Mouse (Mus musculus) liver, adult 2 months (tissue): ENCODE results near the gene Tdrkh. TPM values are rescaled to one million over a fixed set of nuclear protein-coding genes. Genes with fewer than 3 reads are reported as not detected.

ENCODE experiments used
- DNase-seq: peaks from one replicate; pipeline ENCODE4 v3.0.0-alpha.2; 2011; ENCODE audit warnings: low read depth, low spot score; ENCODE audit errors: extremely low read depth
- H3K27ac ChIP-seq: fragments of 200-500 bp; replicated peaks from 2 replicates; pipeline ENCODE4 v1.5.1; 2012; ENCODE audit warnings: low read depth, mild to moderate bottlenecking, control low read depth, inconsistent platforms, low read length; ENCODE audit not compliant: insufficient read depth
- H3K27me3 ChIP-seq: fragments of 200-500 bp; 2 replicates; pipeline ENCODE4 v1.6.1; 2012; ENCODE audit warnings: mild to moderate bottlenecking, moderate library complexity, low read length, inconsistent platforms; ENCODE audit not compliant: control insufficient read depth, insufficient read depth
- H3K36me3 ChIP-seq: fragments of 200-500 bp; 2 replicates; pipeline ENCODE4 v1.6.1; 2012; ENCODE audit warnings: low read length, inconsistent platforms; ENCODE audit not compliant: control insufficient read depth, insufficient read depth
- H3K4me1 ChIP-seq: fragments of 200-500 bp; 2 replicates; pipeline ENCODE4 v1.6.1; 2011; ENCODE audit warnings: low read length; ENCODE audit not compliant: control insufficient read depth, insufficient read depth
- H3K4me3 ChIP-seq: fragments of 200-500 bp; 2 replicates; pipeline ENCODE4 v1.5.1; 2011; ENCODE audit warnings: low read depth, mild to moderate bottlenecking, control low read depth, low read length, moderate library complexity; ENCODE audit not compliant: insufficient read depth
- H3K79me2 ChIP-seq: fragments of 200-500 bp; 2 replicates; pipeline ENCODE4 v1.6.1; 2012; ENCODE audit warnings: inconsistent platforms, mild to moderate bottlenecking, low read length, moderate library complexity; ENCODE audit not compliant: control insufficient read depth, insufficient read depth
- H3K9ac ChIP-seq: fragments of 200-500 bp; 2 replicates; pipeline ENCODE4 v1.6.1; 2012; ENCODE audit warnings: low read depth, mild to moderate bottlenecking, control low read depth, inconsistent platforms, low read length
- CTCF ChIP-seq: fragments of 200-500 bp; IDR thresholded peaks from 2 replicates; pipeline ENCODE4 v1.5.1; 2011; ENCODE audit warnings: low read depth, low read length, control low read depth
- POLR2A ChIP-seq: fragments of 200-500 bp; IDR thresholded peaks from 2 replicates; pipeline ENCODE4 v1.6.1; 2011; ENCODE audit warnings: low read length, control low read depth; ENCODE audit not compliant: insufficient read depth; ENCODE audit errors: extremely low read depth
- WGBS: fragments of 180-500 bp; shearing (Covaris S2); methylation state at CpG from one replicate; pipeline ENCODE4 v1.1.7; 2018; 5-methylcytosine and 5-hydroxymethylcytosine counted together
- polyA plus RNA-seq: library from polyadenylated mRNA; depleted of rRNA; stranded (reverse); fragments of >200 nt; gene quantifications from 2 replicates; pipeline ENCODE4 v1.2.3, GENCODE M21; 2012
- total RNA-seq: library from RNA; depleted of rRNA; stranded (reverse); fragments of >200 nt; gene quantifications from 2 replicates; pipeline ENCODE4 v1.2.3, GENCODE M21; 2014

Tdrkh gene
- total and polyA plus RNA-seq, 2 experiments, result 0.66 to 1.8 TPM

DNA sequence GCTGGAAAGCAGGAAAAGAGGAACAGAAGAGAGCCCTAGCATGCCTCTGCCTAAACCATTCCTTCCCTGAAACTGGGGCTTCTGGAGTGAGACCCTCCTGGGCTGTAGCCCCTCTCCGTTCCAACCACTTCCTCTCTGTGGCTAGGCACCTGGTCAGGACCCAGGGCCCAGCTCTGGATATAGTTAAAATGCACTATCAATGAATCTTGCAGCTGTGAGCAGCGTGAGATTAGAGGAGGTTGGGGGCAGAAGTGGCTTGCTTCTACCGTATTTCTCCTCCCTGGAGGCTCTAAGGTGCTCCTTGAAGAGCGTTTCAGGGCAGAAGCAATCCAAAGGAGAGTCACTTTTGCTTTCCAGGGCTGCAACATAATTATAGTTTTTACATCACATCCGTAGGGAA lies 30.8 kb upstream of the Tdrkh start:
- DNase-seq, result no peak
- 80% methylated on average over 5 of the region's 5 CpGs for WGBS

DNA sequence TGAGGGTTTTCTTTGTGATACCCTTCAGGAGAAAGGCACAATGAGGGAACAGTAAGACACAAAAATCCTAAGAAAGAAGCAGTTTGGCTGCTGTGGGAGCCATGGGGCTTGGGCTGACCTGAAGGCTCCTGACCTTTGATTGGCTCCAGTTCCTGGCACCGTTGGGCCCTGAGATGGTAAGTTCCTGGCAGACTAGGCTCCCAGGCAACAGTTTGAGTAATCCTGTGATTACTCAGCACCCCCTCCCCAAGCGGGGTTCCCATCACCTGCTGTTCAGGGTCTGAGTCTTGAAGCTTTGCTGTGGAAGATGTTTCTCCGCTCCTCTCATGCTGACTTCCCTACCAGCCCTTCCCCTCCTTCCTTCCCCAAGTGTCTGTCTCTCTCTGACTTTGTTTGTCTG lies 29.6 kb upstream of the Tdrkh start:
- Histone ChIP-seq H3K36me3 (peaks cover 12% of the 10 kb centered on the region; the same call in 1 of the 2 replicates), H3K79me2 (no peaks in the 10 kb centered on the region), H3K27me3 (no peaks in the 10 kb centered on the region), H3K4me1 (peaks cover 4% of the 10 kb centered on the region), H3K27ac (no peak overlapping the region), H3K4me3 (no peak overlapping the region), H3K9ac (no peak overlapping the region)
- TF ChIP-seq POLR2A, result no peak
- TF ChIP-seq CTCF, result no peak
- WGBS, result 32% methylated on average over 3 of the region's 3 CpGs
- peak; percentile 74 for DNase-seq

More for the DNA sequence above, 30.8 kb upstream of the Tdrkh start:
- Histone ChIP-seq H3K9ac (no peak overlapping the region), H3K27ac (no peak overlapping the region), H3K4me1 (peaks cover 4% of the 10 kb centered on the region), H3K4me3 (no peak overlapping the region), H3K27me3 (no peaks in the 10 kb centered on the region), H3K36me3 (peaks cover 8% of the 10 kb centered on the region; the same call in 1 of the 2 replicates), H3K79me2 (no peaks in the 10 kb centered on the region)
- TF ChIP-seq CTCF (no peak), POLR2A (no peak)

DNA sequence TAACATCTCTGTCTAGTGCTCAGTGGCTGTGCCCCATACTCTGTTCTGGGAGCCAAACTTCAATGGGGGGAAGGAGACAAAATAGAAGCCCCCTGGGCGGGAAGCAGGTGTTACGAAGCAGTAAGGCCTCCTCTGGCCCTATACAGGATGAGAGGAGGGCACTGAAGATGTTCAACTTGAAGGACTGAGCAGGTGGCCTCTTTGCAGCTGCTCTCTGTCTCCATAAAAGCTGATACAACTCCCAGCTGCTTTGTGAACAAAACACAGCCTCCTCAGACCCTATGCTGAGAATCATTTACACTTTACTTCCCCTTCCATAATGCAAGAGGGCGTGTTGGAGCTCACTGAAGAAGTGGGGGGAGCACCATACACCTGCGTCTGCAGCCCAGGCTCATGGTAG lies 26.4 kb upstream of the Tdrkh start:
- Histone ChIP-seq H3K36me3 (peaks cover 24% of the 10 kb centered on the region), H3K9ac (no peak overlapping the region), H3K27ac (no peak overlapping the region), H3K4me3 (no peak overlapping the region), H3K4me1 (peaks cover 4% of the 10 kb centered on the region), H3K27me3 (no peaks in the 10 kb centered on the region), H3K79me2 (no peaks in the 10 kb centered on the region)
- WGBS, result 80% methylated on average over 4 of the region's 4 CpGs
- no peak for DNase-seq
- TF ChIP-seq CTCF, result no peak
- no peak for TF ChIP-seq POLR2A

DNA sequence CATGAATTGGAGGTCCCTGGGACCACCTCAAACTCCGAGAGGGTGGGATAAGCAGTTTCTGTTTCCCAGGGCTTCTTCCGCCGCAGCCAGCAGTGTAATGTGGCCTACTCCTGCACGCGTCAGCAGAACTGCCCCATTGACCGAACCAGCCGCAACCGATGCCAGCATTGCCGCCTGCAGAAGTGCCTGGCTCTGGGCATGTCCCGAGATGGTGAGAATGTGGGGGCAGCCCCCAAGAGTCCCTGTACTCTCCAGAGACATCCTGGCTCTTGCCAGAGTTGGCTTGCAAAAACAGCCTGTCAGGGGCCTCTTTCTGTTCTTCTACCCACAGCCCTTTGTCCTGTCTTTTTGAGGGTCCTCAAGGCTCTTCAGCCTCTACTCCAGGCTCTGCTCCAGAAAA lies 25.7 kb upstream of the Tdrkh start:
- H3K4me3 ChIP-seq, result no peak overlapping the region
- H3K79me2 ChIP-seq, result no peaks in the 10 kb centered on the region
- no peak overlapping the region for H3K27ac ChIP-seq
- 93% methylated on average over 10 of the region's 10 CpGs for WGBS
- peaks cover 24% of the 10 kb centered on the region for H3K36me3 ChIP-seq
- H3K27me3 ChIP-seq, result no peaks in the 10 kb centered on the region
- peaks cover 2% of the 10 kb centered on the region; the same call in 1 of the 2 replicates for H3K4me1 ChIP-seq
- DNase-seq, result no peak
- TF ChIP-seq POLR2A, result no peak
- no peak for TF ChIP-seq CTCF
- H3K9ac ChIP-seq, result no peak overlapping the region

DNA sequence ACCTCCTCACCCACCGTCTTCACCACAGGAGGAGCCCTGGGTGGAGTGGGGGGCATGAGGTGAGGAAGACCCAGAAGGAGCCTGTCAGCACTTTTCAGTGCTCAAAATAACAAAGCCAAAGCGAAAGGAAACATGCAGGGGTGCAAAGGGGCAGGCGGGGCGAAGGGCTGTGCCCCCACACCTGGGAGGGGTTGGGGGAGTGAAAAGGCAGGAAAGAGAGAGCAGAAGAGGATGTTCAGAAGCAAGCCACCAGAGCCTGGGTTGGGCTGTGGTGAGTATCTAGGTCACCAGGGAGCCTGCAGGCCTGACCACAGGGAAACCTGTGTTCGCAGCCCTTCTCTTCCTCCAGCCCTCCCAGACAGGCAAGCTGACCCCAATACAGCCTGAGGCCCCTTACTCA lies 25.0 kb upstream of the Tdrkh start:
- Histone ChIP-seq H3K4me3 (no peak overlapping the region), H3K9ac (no peak overlapping the region), H3K4me1 (peaks cover 2% of the 10 kb centered on the region; the same call in 1 of the 2 replicates), H3K27me3 (no peaks in the 10 kb centered on the region), H3K36me3 (peaks cover 27% of the 10 kb centered on the region), H3K79me2 (no peaks in the 10 kb centered on the region), H3K27ac (no peak overlapping the region)
- WGBS, result 80% methylated on average over 5 of the region's 5 CpGs
- DNase-seq, result no peak
- TF ChIP-seq CTCF, result no peak
- TF ChIP-seq POLR2A, result no peak

- 94% methylated on average over 16 of the region's 16 CpGs for WGBS
- Histone ChIP-seq H3K27me3 (no peaks in the 10 kb centered on the region), H3K36me3 (peaks cover 32% of the 10 kb centered on the region), H3K4me3 (no peak overlapping the region), H3K9ac (no peak overlapping the region), H3K27ac (no peak overlapping the region), H3K79me2 (no peaks in the 10 kb centered on the region), H3K4me1 (no peaks in the 10 kb centered on the region)
- TF ChIP-seq CTCF, result no peak
- no peak for TF ChIP-seq POLR2A
- DNase-seq, result no peak
These were observed 23.7 kb upstream of the Tdrkh start for GRCm38 (mm10) chr3:94389420-94389819.
